Mouse (Mus musculus) stomach, embryonic 16.5 days (tissue): Measurements from ENCODE around the gene Tvp23a. TPM values are rescaled to one million over a fixed set of nuclear protein-coding genes. Genes with fewer than 3 reads are reported as not detected.

Experiments
- ATAC-seq: fragments of 200-750 bp; cut with Nextera tagmentation; 2 replicates; pipeline ENCODE4 v1.8.0; 2017; ENCODE audit warnings: moderate number of reproducible peaks, moderate TSS enrichment; ENCODE audit not compliant: insufficient read depth, low FRiP score
- H3K27ac ChIP-seq: fragments of 300-500 bp; sonication (generic); 2 replicates; pipeline ENCODE4 v1.5.1; 2014; ENCODE audit warnings: low read length
- H3K27me3 ChIP-seq: fragments of 300-500 bp; sonication (generic); 2 replicates; pipeline ENCODE4 v1.6.1; 2014; ENCODE audit warnings: low read length, control low read depth, mixed read lengths; ENCODE audit not compliant: control insufficient read depth, insufficient read depth
- H3K36me3 ChIP-seq: fragments of 300-500 bp; sonication (generic); 2 replicates; pipeline ENCODE4 v1.6.1; 2014; ENCODE audit warnings: low read length; ENCODE audit not compliant: control insufficient read depth, insufficient read depth
- H3K4me1 ChIP-seq: fragments of 300-500 bp; sonication (generic); 2 replicates; pipeline ENCODE4 v1.6.1; 2014; ENCODE audit warnings: low read length, control low read depth, mixed read lengths; ENCODE audit not compliant: control insufficient read depth, insufficient read depth
- H3K4me2 ChIP-seq: fragments of 300-500 bp; sonication (generic); 2 replicates; pipeline ENCODE4 v1.6.1; 2014; ENCODE audit warnings: low read depth, low read length, mixed read lengths
- H3K4me3 ChIP-seq: fragments of 300-500 bp; sonication (generic); replicated peaks from 2 replicates; pipeline ENCODE4 v1.5.1; 2014; ENCODE audit warnings: mild to moderate bottlenecking, low read length
- H3K9ac ChIP-seq: fragments of 300-500 bp; sonication (generic); 2 replicates; pipeline ENCODE4 v1.6.1; 2014; ENCODE audit warnings: low read length
- H3K9me3 ChIP-seq: fragments of 300-500 bp; sonication (generic); replicated peaks from 2 replicates; pipeline ENCODE4 v1.6.1; 2016; ENCODE audit warnings: low read length, control low read depth; ENCODE audit not compliant: control insufficient read depth
- WGBS: fragments of 180-500 bp; shearing (Covaris S2); extraction: QIAGEN DNeasy Blood & Tissue Kit; methylation state at CpG from one replicate; pipeline ENCODE4 v1.1.7; 2014; 5-methylcytosine and 5-hydroxymethylcytosine counted together
- polyA plus RNA-seq: library from polyadenylated mRNA; unstranded; fragments of >200 nt; fragmentation: Nextera tagmentation; extraction: Ambion mirVana; gene quantifications from 2 replicates; pipeline ENCODE4 v1.2.1, GENCODE M21; 2015

Gene Tvp23a
- polyA plus RNA-seq, 1 experiment from 2014 or later, result 9.1 TPM

- H3K9ac ChIP-seq, result no peak overlapping the region
- H3K4me3 ChIP-seq, result no peak overlapping the region
- H3K9me3 ChIP-seq, result no peaks in the 10 kb centered on the region; the same call in 1 of the 2 replicates
- H3K27ac ChIP-seq, result no peak overlapping the region
- H3K36me3 ChIP-seq, result no peaks in the 10 kb centered on the region
- no peaks in the 10 kb centered on the region for H3K27me3 ChIP-seq
- WGBS, result 75% methylated on average over 9 of the region's 9 CpGs
- ATAC-seq, result no peak
- H3K4me2 ChIP-seq, result no peak overlapping the region
- peaks cover 5% of the 10 kb centered on the region; the same call in 1 of the 2 replicates for H3K4me1 ChIP-seq
Measured at GRCm38 (mm10) chr16:10392587-10392986, 54.6 kb downstream of the Tvp23a start.

GRCm38 (mm10) chr16:10388634-10389365 is 58.4 kb downstream of the Tvp23a start:
- no peak overlapping the region for H3K4me2 ChIP-seq
- no peaks in the 10 kb centered on the region for H3K9me3 ChIP-seq
- no peaks in the 10 kb centered on the region for H3K27me3 ChIP-seq
- H3K36me3 ChIP-seq, result no peaks in the 10 kb centered on the region
- ATAC-seq, result no peak
- H3K9ac ChIP-seq, result no peak overlapping the region
- H3K27ac ChIP-seq, result no peak overlapping the region
- 96% methylated on average over 6 of the region's 6 CpGs for WGBS
- no peak overlapping the region for H3K4me3 ChIP-seq
- peaks cover 8% of the 10 kb centered on the region; the same call in 1 of the 2 replicates for H3K4me1 ChIP-seq

DNA sequence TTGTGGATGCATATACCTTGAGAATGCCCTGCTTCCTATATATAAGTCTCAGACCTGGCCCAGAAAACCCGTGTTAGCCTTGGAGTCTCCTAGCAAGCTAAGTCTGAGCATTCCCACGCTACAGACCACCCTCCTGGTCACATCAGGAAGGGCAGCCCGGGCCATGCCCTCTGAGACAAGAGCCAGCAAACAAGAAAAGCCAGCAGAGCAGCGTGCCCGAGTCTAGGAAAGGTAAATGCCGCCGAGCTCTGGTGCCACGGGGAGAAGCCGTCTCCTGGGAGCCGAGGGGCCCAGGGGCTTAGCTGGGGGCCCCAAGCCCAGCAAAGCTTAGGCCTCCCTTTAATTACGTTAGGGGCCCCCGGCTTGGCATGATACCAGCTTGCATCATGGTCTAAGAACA is 61.9 kb downstream of the Tvp23a start:
- Histone ChIP-seq H3K9ac (peak overlapping the region; percentile 24; the same call in 1 of the 2 replicates), H3K27me3 (no peaks in the 10 kb centered on the region), H3K27ac (peak overlapping the region; percentile 80), H3K36me3 (no peaks in the 10 kb centered on the region), H3K4me2 (peak overlapping the region; percentile 3; the same call in 1 of the 2 replicates), H3K4me3 (no peak overlapping the region), H3K4me1 (peaks cover 9% of the 10 kb centered on the region; the same call in 1 of the 2 replicates), H3K9me3 (no peaks in the 10 kb centered on the region)
- ATAC-seq, result no peak
- 71% methylated on average over 12 of the region's 12 CpGs for WGBS

GRCm38 (mm10) chr16:10384544-10384943 is 62.6 kb downstream of the Tvp23a start:
- Histone ChIP-seq H3K36me3 (no peaks in the 10 kb centered on the region), H3K27me3 (no peaks in the 10 kb centered on the region), H3K9ac (peak overlapping the region; percentile 21; the same call in 1 of the 2 replicates), H3K27ac (peak overlapping the region; percentile 80), H3K4me1 (peaks cover 9% of the 10 kb centered on the region; the same call in 1 of the 2 replicates), H3K4me2 (peak overlapping the region; percentile 50), H3K4me3 (peak overlapping the region; percentile 31; the same call in 1 of the 2 replicates), H3K9me3 (no peaks in the 10 kb centered on the region)
- peak; percentile 51; the same call in 1 of the 2 replicates for ATAC-seq
- 62% methylated on average over 3 of the region's 3 CpGs for WGBS

- H3K27ac ChIP-seq, result peak overlapping the region; percentile 68; the same call in 1 of the 2 replicates
- ATAC-seq, result peak; percentile 76
Measured at GRCm38 (mm10) chr16:10384060-10384497, 63.1 kb downstream of the Tvp23a start.

GRCm38 (mm10) chr16:10379531-10379930 is 67.6 kb downstream of the Tvp23a start:
- H3K27me3 ChIP-seq, result no peaks in the 10 kb centered on the region
- H3K36me3 ChIP-seq, result no peaks in the 10 kb centered on the region
- 50% methylated on average over 2 of the region's 2 CpGs for WGBS
- H3K4me1 ChIP-seq, result 0 out of 2 replicates have a peak, but pooled peaks cover 3% of the 10 kb centered on the region
- H3K4me2 ChIP-seq, result no peak overlapping the region
- H3K27ac ChIP-seq, result no peak overlapping the region
- no peak overlapping the region for H3K4me3 ChIP-seq
- no peaks in the 10 kb centered on the region for H3K9me3 ChIP-seq
- no peak overlapping the region for H3K9ac ChIP-seq
- ATAC-seq, result no peak

More at GRCm38 (mm10) chr16:10384060-10384497, 63.1 kb downstream of the Tvp23a start:
- Histone ChIP-seq H3K9ac (peak overlapping the region; percentile 21; the same call in 1 of the 2 replicates), H3K4me1 (peaks cover 9% of the 10 kb centered on the region; the same call in 1 of the 2 replicates), H3K36me3 (no peaks in the 10 kb centered on the region), H3K27me3 (no peaks in the 10 kb centered on the region), H3K4me2 (peak overlapping the region; percentile 50), H3K4me3 (peak overlapping the region; percentile 31), H3K9me3 (no peaks in the 10 kb centered on the region)
- 12% methylated on average over 8 of the region's 8 CpGs for WGBS

DNA sequence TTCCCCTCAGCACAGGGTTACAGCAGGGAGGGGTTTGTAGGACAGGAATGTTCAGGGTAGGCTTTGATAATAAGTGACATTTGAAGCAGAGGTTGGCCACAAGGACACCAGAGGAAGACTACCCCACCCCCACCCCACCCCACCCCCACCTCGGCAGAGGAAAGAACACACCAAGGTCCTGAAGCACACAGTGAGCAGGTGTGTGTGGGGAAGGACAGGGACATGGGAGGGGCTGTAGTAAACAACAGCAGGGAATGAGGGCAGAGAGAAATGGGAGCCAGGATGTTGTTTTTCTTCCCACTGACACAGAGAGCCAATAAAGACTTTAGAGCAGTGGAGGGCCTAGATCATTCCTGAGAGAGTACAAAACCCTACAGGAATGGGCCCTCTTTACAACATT is 69.9 kb downstream of the Tvp23a start:
- H3K27ac ChIP-seq, result no peak overlapping the region
- H3K36me3 ChIP-seq, result no peaks in the 10 kb centered on the region
- no peaks in the 10 kb centered on the region for H3K9me3 ChIP-seq
- ATAC-seq, result no peak
- H3K4me3 ChIP-seq, result no peak overlapping the region
- 7% methylated on average over 1 of the region's 1 CpGs for WGBS
- H3K27me3 ChIP-seq, result no peaks in the 10 kb centered on the region
- H3K9ac ChIP-seq, result no peak overlapping the region
- no peak overlapping the region for H3K4me2 ChIP-seq
- no peaks in the 10 kb centered on the region for H3K4me1 ChIP-seq

- whole genome bisulfite sequencing, result 27% methylated on average over 13 of the region's 13 CpGs
- H3K27ac ChIP-seq, result peak overlapping the region; percentile 66
Measured at GRCm38 (mm10) chr16:10374254-10375011, 72.7 kb downstream of the Tvp23a start.

More at GRCm38 (mm10) chr16:10374254-10375011, 72.7 kb downstream of the Tvp23a start:
- Histone ChIP-seq H3K9me3 (no peaks in the 10 kb centered on the region), H3K9ac (0 out of 2 replicates have a peak overlapping the region, but pooled peaks have one; percentile 18), H3K27me3 (no peaks in the 10 kb centered on the region), H3K36me3 (no peaks in the 10 kb centered on the region), H3K4me2 (peak overlapping the region; percentile 33; the same call in 1 of the 2 replicates), H3K4me3 (no peak overlapping the region), H3K4me1 (peaks cover 4% of the 10 kb centered on the region; the same call in 1 of the 2 replicates)
- peak; percentile 76; the same call in 1 of the 2 replicates for ATAC-seq
